Mouse (Mus musculus) intestine, postnatal 0 days (tissue): ENCODE measurements at regions not wholly inside any gene's neighbourhood (a gene's known extent, or its start where the extent isn't known, plus 50 kb on each side); places are given as distances from the start of the nearest gene placed in this dataset.

ENCODE experiments used
- ATAC-seq: fragments of 200-750 bp; cut with Nextera tagmentation; 2 replicates; pipeline ENCODE4 v1.8.0; 2017; ENCODE audit warnings: mild to moderate bottlenecking, moderate TSS enrichment, moderate library complexity
- H3K27ac ChIP-seq: fragments of 300-500 bp; sonication (generic); 2 replicates; pipeline ENCODE4 v1.5.1; 2014; ENCODE audit warnings: mild to moderate bottlenecking, low read depth, low read length, moderate library complexity
- H3K27me3 ChIP-seq: fragments of 300-500 bp; sonication (generic); replicated peaks from 2 replicates; pipeline ENCODE4 v1.6.1; 2014; ENCODE audit warnings: low read length, mixed read lengths; ENCODE audit not compliant: control insufficient read depth, insufficient read depth
- H3K36me3 ChIP-seq: fragments of 300-500 bp; sonication (generic); 2 replicates; pipeline ENCODE4 v1.6.1; 2014; ENCODE audit warnings: mild to moderate bottlenecking, moderate library complexity; ENCODE audit not compliant: control insufficient read depth, insufficient read depth
- H3K4me1 ChIP-seq: fragments of 300-500 bp; sonication (generic); replicated peaks from 2 replicates; pipeline ENCODE4 v1.6.1; 2014; ENCODE audit warnings: antibody characterized with exemption, low read length, mixed read lengths; ENCODE audit not compliant: control insufficient read depth, insufficient read depth
- H3K4me2 ChIP-seq: fragments of 300-500 bp; sonication (generic); replicated peaks from 2 replicates; pipeline ENCODE4 v1.6.1; 2014; ENCODE audit warnings: low read depth, mild to moderate bottlenecking, moderate library complexity
- H3K4me3 ChIP-seq: fragments of 300-500 bp; sonication (generic); 2 replicates; pipeline ENCODE4 v1.5.1; 2014; ENCODE audit warnings: low read depth, low read length
- H3K9ac ChIP-seq: fragments of 300-500 bp; sonication (generic); 2 replicates; pipeline ENCODE4 v1.6.1; 2014; ENCODE audit warnings: mild to moderate bottlenecking, low read depth, low read length
- H3K9me3 ChIP-seq: fragments of 300-500 bp; sonication (generic); 2 replicates; pipeline ENCODE4 v1.6.1; 2016; ENCODE audit warnings: mixed run types; ENCODE audit not compliant: control insufficient read depth
- CTCF ChIP-seq: sonication (generic); IDR thresholded peaks from 2 replicates; pipeline ENCODE4 v1.5.1; 2016; ENCODE audit warnings: low read depth, mild to moderate bottlenecking, control low read depth, antibody characterized with exemption, moderate library complexity
- WGBS: fragments of 180-500 bp; shearing (Covaris S2); extraction: QIAGEN DNeasy Blood & Tissue Kit; methylation state at CpG from one replicate; pipeline ENCODE4 v1.1.7; 2014; 5-methylcytosine and 5-hydroxymethylcytosine counted together

- Histone ChIP-seq H3K4me1 (no peaks in the 10 kb centered on the region), H3K9me3 (no peaks in the 10 kb centered on the region), H3K36me3 (no peaks in the 10 kb centered on the region), H3K4me3 (no peak overlapping the region), H3K27me3 (no peaks in the 10 kb centered on the region), H3K4me2 (no peak overlapping the region), H3K9ac (no peak overlapping the region), H3K27ac (no peak overlapping the region)
- no peak for TF ChIP-seq CTCF
- 78% methylated on average over 6 of the region's 6 CpGs for WGBS
- ATAC-seq = no peak
Measured at GRCm38 (mm10) chr7:40846512-40846911, 51.6 kb upstream of the Vstm2b start.
